Mouse (Mus musculus): ENCODE data around the gene Gjb3.

GRCm38 (mm10) chr4:127313861-127314260 lies 16.8 kb downstream of the Gjb3 start, which contains the start of gene Gja4:
- TF ChIP-seq POLR2A (IDR thresholded peaks at IDR 0.05; ENCODE audit: insufficient read depth, low read length) = no peak
- TF ChIP-seq CTCF (IDR thresholded peaks at IDR 0.05; ENCODE audit: low read depth, low read length) = peak; percentile 36

All from ES-Bruce4 (cell line).